ENCODE assay signal across 8 mouse cellular contexts in the genomic region with DNA sequence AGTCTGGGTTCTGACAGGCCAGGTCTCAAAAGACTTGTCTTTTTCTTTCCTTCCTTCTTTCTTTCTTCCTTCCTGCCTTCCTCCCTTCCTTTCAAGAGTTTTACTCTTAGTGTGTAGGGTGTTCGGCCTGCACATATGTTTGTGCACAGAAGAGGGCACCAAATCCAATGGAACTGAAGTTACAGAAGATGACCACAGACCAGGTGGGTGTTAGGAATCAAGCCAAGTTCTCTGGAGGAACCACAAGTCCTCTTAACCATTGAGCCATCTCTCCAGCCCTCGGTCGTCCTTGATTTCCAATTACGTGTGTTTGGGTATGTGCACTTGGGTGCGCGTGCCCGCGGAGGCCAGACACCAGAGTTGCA. TPM values are rescaled to one million over a fixed set of nuclear protein-coding genes. Genes with fewer than 3 reads are reported as not detected.
DNase-seq lines count a peak whose midpoint lies in the region; ATAC-seq lines count a peak whose summit lies in the region.

No protein-coding gene starts in this region.

- H3K4me1 ChIP-seq in heart, embryonic 12.5 days (replicated peaks) = peaks cover 30% of the 10 kb centered on the region
- peaks cover 27% of the 10 kb centered on the region for H3K4me1 ChIP-seq in hindbrain, embryonic 10.5 days (replicated peaks)
- peaks cover 30% of the 10 kb centered on the region for H3K4me1 ChIP-seq in midbrain, embryonic 10.5 days

- H3K4me2 ChIP-seq in heart, embryonic 12.5 days = peak overlapping the region; percentile 77

- H3K27ac ChIP-seq in heart, embryonic 12.5 days (ENCODE audit: poor library complexity, severe bottlenecking) = peak overlapping the region; percentile 92; the same call in 1 of the 2 replicates
- peak overlapping the region; percentile 97 for H3K27ac ChIP-seq in hindbrain, embryonic 10.5 days
- H3K27ac ChIP-seq in midbrain, embryonic 10.5 days (replicated peaks) = peak overlapping the region; percentile 96

- no peaks in the 10 kb centered on the region for H3K36me3 ChIP-seq in heart, embryonic 12.5 days
- peaks cover 8% of the 10 kb centered on the region for H3K36me3 ChIP-seq in hindbrain, embryonic 10.5 days
- H3K36me3 ChIP-seq in midbrain, embryonic 10.5 days = peaks cover 7% of the 10 kb centered on the region

- peak overlapping the region; percentile 96 for H3K9ac ChIP-seq in heart, embryonic 12.5 days

- H3K27me3 ChIP-seq in heart, embryonic 12.5 days (replicated peaks) = no peaks in the 10 kb centered on the region
- no peaks in the 10 kb centered on the region for H3K27me3 ChIP-seq in hindbrain, embryonic 10.5 days (ENCODE audit: insufficient read depth, poor library complexity, severe bottlenecking)
- H3K27me3 ChIP-seq in midbrain, embryonic 10.5 days (ENCODE audit: low read depth, poor library complexity, severe bottlenecking) = no peaks in the 10 kb centered on the region

- H3K4me3 ChIP-seq in heart, embryonic 12.5 days = peak overlapping the region; percentile 99
- peak overlapping the region; percentile 94 for H3K4me3 ChIP-seq in hindbrain, embryonic 10.5 days
- peak overlapping the region; percentile 94 for H3K4me3 ChIP-seq in midbrain, embryonic 10.5 days

- DNase-seq in heart, postnatal 36 days = no peak
- DNase-seq in MN1 (ENCODE audit: low spot score) = peak; percentile 82
- no peak for DNase-seq in hindbrain, embryonic 10.5 days (ENCODE audit: low spot score)
- no peak for DNase-seq in midbrain, embryonic 10.5 days (ENCODE audit: low spot score)
- DNase-seq in frontal cortex, postnatal 36 days (ENCODE audit: low spot score in 2 of 2) = no peak
- no peak for DNase-seq in right cerebral cortex, postnatal 36 days (ENCODE audit: low spot score in 2 of 2)
- no peak for DNase-seq in layer of hippocampus, postnatal 14 days (ENCODE audit: low spot score in 2 of 2)

- intact Hi-C loops in heart, postnatal 36 days (cut with DNase I) = loop anchor here (1.0 to 2.0 kb wide), 2 partner anchors 51 to 111 kb away; partner anchors contain the start of genes Fgd6 and Ndufa12

- H3K9me3 ChIP-seq in heart, embryonic 12.5 days (replicated peaks) = no peaks in the 10 kb centered on the region
- H3K9me3 ChIP-seq in hindbrain, embryonic 10.5 days = no peaks in the 10 kb centered on the region
- H3K9me3 ChIP-seq in midbrain, embryonic 10.5 days (replicated peaks) = no peaks in the 10 kb centered on the region

- 13% methylated on average over 8 of the region's 8 CpGs for WGBS in heart, embryonic 12.5 days
- WGBS in hindbrain, embryonic 10.5 days = 12% methylated on average over 8 of the region's 8 CpGs
- WGBS in midbrain, embryonic 10.5 days = 14% methylated on average over 8 of the region's 8 CpGs

- ATAC-seq in heart, embryonic 12.5 days (ENCODE audit: insufficient number of reproducible peaks, low FRiP score) = no peak

RNA-seq across cellular contexts. Expression of gene Nr2c1, which starts 0.5 kb away (rescaled TPM):
- polyA plus RNA-seq in heart, embryonic 12.5 days (2016; fragmentation: Nextera tagmentation; extraction: Ambion mirVana) = 7.1 and 8.7 TPM in 2 replicates
- 1 to 10 TPM; 7.7 to 7.9 TPM for total RNA-seq in heart, postnatal 36 days (2021)
- 12.1 and 13.6 TPM in 2 replicates for polyA plus RNA-seq in hindbrain, embryonic 10.5 days (2016; fragmentation: Nextera tagmentation; extraction: Ambion mirVana)
- polyA plus RNA-seq in midbrain, embryonic 10.5 days (2016; fragmentation: Nextera tagmentation; extraction: Ambion mirVana) = 12.3 and 12.6 TPM in 2 replicates
- 1 to 10 TPM; 7.7 to 9.0 TPM for total RNA-seq in layer of hippocampus, postnatal 14 days (2021)

RNA-seq across cellular contexts. Expression of gene Ndufa12, which starts 51.1 kb away (rescaled TPM):
- polyA plus RNA-seq in heart, embryonic 12.5 days (2016; fragmentation: Nextera tagmentation; extraction: Ambion mirVana) = 634 and 641 TPM in 2 replicates
- total RNA-seq in heart, postnatal 36 days (2021) = 100 to 1,000 TPM; 810 to 834 TPM
- 581 and 616 TPM in 2 replicates for polyA plus RNA-seq in hindbrain, embryonic 10.5 days (2016; fragmentation: Nextera tagmentation; extraction: Ambion mirVana)
- 601 and 607 TPM in 2 replicates for polyA plus RNA-seq in midbrain, embryonic 10.5 days (2016; fragmentation: Nextera tagmentation; extraction: Ambion mirVana)
- total RNA-seq in layer of hippocampus, postnatal 14 days (2021) = 100 to 1,000 TPM; 255 to 259 TPM
